In the genomic region with DNA sequence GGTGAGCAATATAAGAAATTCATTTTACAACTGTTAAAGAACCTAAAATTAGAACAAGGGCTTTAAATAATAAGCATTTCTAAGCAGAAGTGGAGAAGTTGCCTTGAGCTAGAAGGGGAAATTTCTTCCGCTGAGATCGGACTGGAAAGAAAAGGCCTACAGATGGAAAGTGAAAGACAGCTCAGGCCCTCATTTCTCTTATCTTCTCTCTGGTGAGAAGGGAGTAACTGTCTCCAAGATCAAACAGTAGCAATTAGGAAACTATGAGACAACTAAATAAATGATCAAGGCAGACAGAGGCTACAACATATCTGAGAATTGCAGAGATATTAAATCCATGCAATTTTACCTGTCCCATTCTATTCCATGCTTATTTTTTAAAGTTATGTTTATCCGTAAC, we compare ENCODE assay signal across 22 mouse cellular contexts. TPM values are rescaled to one million over a fixed set of nuclear protein-coding genes. Genes with fewer than 3 reads are reported as not detected.
A peak's percentile ranks its signal among the peaks of the same experiment; 100 is the strongest.
DNase-seq lines count a peak whose midpoint lies in the region; ATAC-seq and TF ChIP-seq lines count a peak whose summit lies in the region.
"Had no signal": no experiment of that assay in that cellular context is flagged by ENCODE, and none has a peak within 500 bp of the region (broad histone marks: within the 10 kb centered on the region; RNA-seq: fewer than 3 reads in every experiment).

No protein-coding gene starts in this region.

- dilution Hi-C loops in CH12.LX (cut with MboI; ENCODE audit: extremely low pct_ligation_motif_present, extremely low pct_unique_long_range_greater_than_20kb, low sequenced_read_pairs), result no loop called here

- TF ChIP-seq POLR2A in CH12.LX (IDR thresholded peaks at IDR 0.05; ENCODE audit: low read depth, low read length), result no peak

- peak; percentile 51 for DNase-seq in CD4-positive helper T cell, adult 2 months (ENCODE audit: low read depth, low spot score)
- peak; percentile 52 for DNase-seq in CH12.LX (ENCODE audit: extremely low read depth)
- DNase-seq in gastrocnemius, postnatal 36 days, result no peak
- DNase-seq in heart, adult 8-10 months (ENCODE audit: low spot score), result no peak
- no peak for DNase-seq in forebrain, postnatal 0 days
- no peak for DNase-seq in kidney, postnatal 4 days
- DNase-seq: adrenal gland, postnatal 10 days; cerebellum, adult 11-12 months; cerebellum, adult 9-10 months; cerebellum, postnatal 36 days; gastrocnemius, adult 2 months; heart, postnatal 14 days; kidney, adult 2 months had no signal

- H3K9ac ChIP-seq in CH12.LX (ENCODE audit: insufficient read depth, low read depth), result peak overlapping the region; percentile 44
- no peak overlapping the region for H3K9ac ChIP-seq in forebrain, postnatal 0 days
- H3K9ac ChIP-seq: forebrain, embryonic 13.5 days; hindbrain, embryonic 13.5 days had no signal

- intact Hi-C loops in gastrocnemius, postnatal 36 days (cut with DNase I), result no loop called here

- H3K27me3 ChIP-seq in CH12.LX (replicated peaks), result no peaks in the 10 kb centered on the region
- no peaks in the 10 kb centered on the region for H3K27me3 ChIP-seq in forebrain, postnatal 0 days (ENCODE audit: insufficient read depth, low read length)
- H3K27me3 ChIP-seq: forebrain, embryonic 13.5 days; hindbrain, embryonic 13.5 days had no signal

- H3K9me3 ChIP-seq in CH12.LX (replicated peaks; ENCODE audit: low read length), result no peaks in the 10 kb centered on the region
- no peaks in the 10 kb centered on the region for H3K9me3 ChIP-seq in forebrain, postnatal 0 days (ENCODE audit: low read length)
- H3K9me3 ChIP-seq: embryonic facial prominence, embryonic 10.5 days; forebrain, embryonic 13.5 days; hindbrain, embryonic 13.5 days had no signal

- TF ChIP-seq CTCF in CH12.LX (conservative IDR thresholded peaks at IDR 0.05 in 1 of 2, IDR thresholded peaks at IDR 0.05 in 1 of 2; ENCODE audit: low read depth in 2 of 2, low read length in 2 of 2), result no peak
- no peak for TF ChIP-seq CTCF in forebrain, postnatal 0 days (IDR thresholded peaks at IDR 0.05; ENCODE audit: low read depth)

- H3K4me1 ChIP-seq in CH12.LX (ENCODE audit: control insufficient read depth in 1 of 2, insufficient read depth in 2 of 2), result peaks cover 6 to 39% of the 10 kb centered on the region in 2 experiments
- H3K4me1 ChIP-seq in forebrain, postnatal 0 days (ENCODE audit: insufficient read depth), result no peaks in the 10 kb centered on the region

- H3K4me3 ChIP-seq in CH12.LX (replicated peaks in 1 of 3; ENCODE audit: low read depth in 2 of 3, low read length in 2 of 3, poor library complexity in 1 of 3), result no peak overlapping the region
- no peak overlapping the region for H3K4me3 ChIP-seq in macrophage (ENCODE audit: inconsistent target)
- no peak overlapping the region for H3K4me3 ChIP-seq in forebrain, postnatal 0 days (ENCODE audit: low read depth, low read length)
- H3K4me3 ChIP-seq: embryonic facial prominence, embryonic 10.5 days; forebrain, embryonic 13.5 days; gastrocnemius, adult 2 months; hindbrain, embryonic 13.5 days had no signal

- no peak for TF ChIP-seq EP300 in CH12.LX (IDR thresholded peaks at IDR 0.05; ENCODE audit: low read length)

- WGBS in macrophage (ENCODE audit: missing documents), result 31% methylated on average over 3 of the region's 3 CpGs
- WGBS in forebrain, postnatal 0 days, result 87% methylated on average over 3 of the region's 3 CpGs

- peaks cover 0 to 5% of the 10 kb centered on the region in 2 experiments for H3K36me3 ChIP-seq in CH12.LX (replicated peaks in 1 of 2; ENCODE audit: control insufficient read depth in 1 of 2, insufficient read depth in 1 of 2, low read length in 1 of 2)
- H3K36me3 ChIP-seq in macrophage (ENCODE audit: inconsistent target), result no peaks in the 10 kb centered on the region
- H3K36me3 ChIP-seq in forebrain, postnatal 0 days (ENCODE audit: insufficient read depth), result no peaks in the 10 kb centered on the region
- H3K36me3 ChIP-seq: embryonic facial prominence, embryonic 10.5 days; hindbrain, embryonic 13.5 days had no signal

- H3K79me2 ChIP-seq in CH12.LX (replicated peaks; ENCODE audit: control insufficient read depth, extremely low read depth, insufficient read depth, poor library complexity, severe bottlenecking), result peaks cover 29% of the 10 kb centered on the region
- H3K79me2 ChIP-seq in macrophage (ENCODE audit: inconsistent target), result peaks cover 94% of the 10 kb centered on the region

- H3K4me2 ChIP-seq in CH12.LX (ENCODE audit: insufficient read depth, low read depth, poor library complexity, severe bottlenecking), result peak overlapping the region; percentile 75
- H3K4me2 ChIP-seq in forebrain, postnatal 0 days (ENCODE audit: low read depth), result no peak overlapping the region
- H3K4me2 ChIP-seq: forebrain, embryonic 13.5 days; hindbrain, embryonic 13.5 days had no signal

- TF ChIP-seq RAD21 in CH12.LX (IDR thresholded peaks at IDR 0.05; ENCODE audit: low read depth, low read length), result no peak

- H3K27ac ChIP-seq in CH12.LX (ENCODE audit: insufficient read depth, low read depth), result peak overlapping the region; percentile 45; the same call in 1 of the 2 replicates
- peak overlapping the region; percentile 56 for H3K27ac ChIP-seq in macrophage
- no peak overlapping the region for H3K27ac ChIP-seq in forebrain, postnatal 0 days (ENCODE audit: low read depth, low read length)
- H3K27ac ChIP-seq: embryonic facial prominence, embryonic 10.5 days; forebrain, embryonic 13.5 days; gastrocnemius, adult 2 months; hindbrain, embryonic 13.5 days; hindbrain, postnatal 0 days had no signal

- peak; percentile 45 for ATAC-seq in common myeloid progenitor, adult 5-6 weeks (replicated peaks; ENCODE audit: low read depth, poor library complexity, severe bottlenecking)
- no peak for ATAC-seq in forebrain, postnatal 0 days
- ATAC-seq: forebrain, embryonic 13.5 days; hindbrain, postnatal 0 days; intestine, embryonic 16.5 days had no signal

- in situ Hi-C loops in CH12.LX (cut with MboI; ENCODE audit: low pct_ligation_motif_present, low pct_unique_long_range_greater_than_20kb, low sequenced_read_pairs), result no loop called here

TF ChIP-seq in CH12.LX, 34 proteins besides CTCF, POLR2A, EP300 and RAD21:
- TF ChIP-seq ZNF384 (IDR thresholded peaks at IDR 0.05; ENCODE audit: low read depth, low read length) (no peak), ETS1 (conservative IDR thresholded peaks at IDR 0.05; ENCODE audit: low read depth, low read length) (no peak; the same call in 1 of the 2 replicates), MAZ (IDR thresholded peaks at IDR 0.05; ENCODE audit: low read depth, low read length) (no peak), POLR2AphosphoS2 (IDR thresholded peaks at IDR 0.05; ENCODE audit: low read depth, low read length) (no peak), CHD1 (IDR thresholded peaks at IDR 0.05; ENCODE audit: low read depth, low read length) (no peak), MXI1 (IDR thresholded peaks at IDR 0.05; ENCODE audit: low read depth, low read length) (no peak), ELF1 (IDR thresholded peaks at IDR 0.05; ENCODE audit: low read depth, low read length) (no peak), NRF1 (IDR thresholded peaks at IDR 0.05; ENCODE audit: low read depth, low read length) (no peak), CHD2 (IDR thresholded peaks at IDR 0.05; ENCODE audit: low read length) (no peak), MYC (IDR thresholded peaks at IDR 0.05; ENCODE audit: low read depth, low read length) (no peak), RCOR1 (conservative IDR thresholded peaks at IDR 0.05; ENCODE audit: low read depth, low read length) (no peak), JUND (conservative IDR thresholded peaks at IDR 0.05; ENCODE audit: low read depth, low read length) (no peak; the same call in 1 of the 2 replicates)

RNA-seq across cellular contexts. Expression of gene Arfip1, which starts 11.9 kb away (rescaled TPM):
- 29.6 and 36.2 TPM in 2 replicates for total RNA-seq in CH12.LX (2012; rRNA removed)
- total RNA-seq in CH12.LX (2014; rRNA removed), result 66.5 and 77.8 TPM in 2 replicates
- 34.1 and 36.8 TPM in 2 replicates for polyA plus RNA-seq in CH12.LX (2012; ENCODE audit: insufficient read length, low read depth)
- total RNA-seq in common myeloid progenitor, adult 5-6 weeks (2017), result 32.2 and 43.4 TPM in 2 replicates
- total RNA-seq in macrophage (2018; cell fraction: chromatin; rRNA removed), result 10 to 100 TPM in 22 of 26 experiments, 1 to 10 TPM in 4; 7.9 to 59.0 (median 31.1) TPM
- 10 to 100 TPM; 32.4 to 70.7 (median 52.5) TPM for total RNA-seq in macrophage (2018; cell fraction: cytosol; rRNA removed)
- total RNA-seq in macrophage (2018; cell fraction: nucleus; rRNA removed), result 10 to 100 TPM; 13.6 to 78.5 (median 42.9) TPM
- polyA plus RNA-seq in macrophage (2018), result 40.0 to 44.3 TPM (median 42.0 TPM) in 3 replicates
- total RNA-seq in gastrocnemius, postnatal 36 days (2021), result 1 to 10 TPM; 8.1 to 9.7 TPM
- 10 to 100 TPM; 10.5 to 16.7 (median 14.3) TPM for total RNA-seq in heart, adult 8-10 months (2022)
- total RNA-seq in forebrain, postnatal 0 days (2014; rRNA removed), result 22.3 and 26.8 TPM in 2 replicates
- polyA plus RNA-seq in forebrain, postnatal 0 days (2015; fragmentation: Nextera tagmentation; extraction: Ambion mirVana), result 15.3 and 18.8 TPM in 2 replicates

RNA-seq across cellular contexts. Expression of gene Tigd4, which starts 22.9 kb away (rescaled TPM):
- total RNA-seq in CH12.LX (2012; rRNA removed) (not detected in 2 replicates), CH12.LX (2014; rRNA removed) (not detected in 2 replicates)
- polyA plus RNA-seq in CH12.LX (2012; ENCODE audit: insufficient read length, low read depth) (not detected in 2 replicates), macrophage (2018) (not detected in 3 replicates)
- not detected in 2 replicates for total RNA-seq in common myeloid progenitor, adult 5-6 weeks (2017)
- under 1 TPM in 1 of 26 experiments, not detected in 25; 0.29 TPM for total RNA-seq in macrophage (2018; cell fraction: chromatin; rRNA removed)
- not detected for total RNA-seq in macrophage (2018; cell fraction: cytosol; rRNA removed)
- not detected for total RNA-seq in macrophage (2018; cell fraction: nucleus; rRNA removed)
- total RNA-seq in gastrocnemius, postnatal 36 days (2021), result 1 to 10 TPM; 6.6 to 7.5 TPM
- total RNA-seq in heart, adult 8-10 months (2022), result under 1 TPM in 2 of 4 experiments, not detected in 2; 0.09 to 0.11 TPM
- not detected in 2 replicates for total RNA-seq in forebrain, postnatal 0 days (2014; rRNA removed)
- polyA plus RNA-seq in forebrain, postnatal 0 days (2015; fragmentation: Nextera tagmentation; extraction: Ambion mirVana), result 0.06 TPM in 1 of 2 replicates, not detected in the other
- total RNA-seq: ES-E14; hematopoietic stem cell, adult 5-6 weeks; hindbrain, postnatal 0 days had no signal
- polyA plus RNA-seq: forebrain, embryonic 13.5 days; hindbrain, embryonic 13.5 days; hindbrain, postnatal 0 days; intestine, embryonic 16.5 days; kidney, adult 2 months had no signal

Comparison
In these comparisons a context has a peak if more than half of its experiments do, and no peak if none do; other contexts are left out.
1. DNase-seq: peak in CD4-positive helper T cell, adult 2 months (single experiment) and CH12.LX (single experiment); none in gastrocnemius, postnatal 36 days (0 of 2), heart, adult 8-10 months (single experiment), forebrain, postnatal 0 days (single experiment) and kidney, postnatal 4 days (0 of 2).